Mouse (Mus musculus) MEL (cell line): ENCODE results near the gene Naa80. TPM values are rescaled to one million over a fixed set of nuclear protein-coding genes. Genes with fewer than 3 reads are reported as not detected.

Source experiments
- DNase-seq: peaks from one replicate; pipeline ENCODE4 v3.0.0; 2011; ENCODE audit warnings: low read depth, low spot score
- H3K27ac ChIP-seq: 2 replicates; pipeline ENCODE4 v1.5.1; 2012; ENCODE audit warnings: low read depth, mild to moderate bottlenecking, control low read depth, low read length, moderate library complexity; ENCODE audit not compliant: control insufficient read depth
- H3K27me3 ChIP-seq, 2 experiments: fragments of 150-350 bp in 1 of 2; sonication (generic) in 1 of 2; 2 replicates each; pipeline ENCODE4 v1.6.1; 2012; ENCODE audit warnings: low read length in 2 of 2, mild to moderate bottlenecking in 2 of 2, improper control_type of control experiment in 1 of 2, moderate library complexity in 1 of 2; ENCODE audit not compliant: insufficient read depth in 2 of 2, control insufficient read depth in 1 of 2
- H3K36me3 ChIP-seq, 2 experiments: 2 replicates each; pipeline ENCODE4 v1.6.1; 2012 to 2014; ENCODE audit warnings: low read length in 2 of 2, improper control_type of control experiment in 1 of 2, inconsistent platforms in 1 of 2, mild to moderate bottlenecking in 1 of 2; ENCODE audit not compliant: insufficient read depth in 2 of 2, control insufficient read depth in 1 of 2
- H3K4me1 ChIP-seq, 2 experiments: fragments of 150-350 bp in 1 of 2; sonication (generic) in 1 of 2; 2 replicates each; pipeline ENCODE4 v1.6.1; 2012; ENCODE audit warnings: low read length in 2 of 2, improper control_type of control experiment in 1 of 2, mild to moderate bottlenecking in 1 of 2; ENCODE audit not compliant: insufficient read depth in 2 of 2, control insufficient read depth in 1 of 2
- H3K4me3 ChIP-seq, 2 experiments: fragments of 150-350 bp in 1 of 2; sonication (generic) in 1 of 2; 2 replicates each; pipeline ENCODE4 v1.5.1; 2012; ENCODE audit warnings: low read depth in 2 of 2, low read length in 2 of 2, mild to moderate bottlenecking in 2 of 2, moderate library complexity in 2 of 2, control low read depth in 1 of 2, improper control_type of control experiment in 1 of 2; ENCODE audit not compliant: control insufficient read depth in 1 of 2, insufficient read depth in 1 of 2
- H3K79me2 ChIP-seq: 2 replicates; pipeline ENCODE4 v1.6.1; 2012; ENCODE audit warnings: mild to moderate bottlenecking, low read length, moderate library complexity; ENCODE audit not compliant: control insufficient read depth, poor library complexity, insufficient read depth
- H3K9ac ChIP-seq: 2 replicates; pipeline ENCODE4 v1.6.1; 2012; ENCODE audit warnings: low read depth, mild to moderate bottlenecking, control low read depth, low read length, moderate library complexity; ENCODE audit not compliant: control insufficient read depth, poor library complexity, severe bottlenecking
- H3K9me3 ChIP-seq: fragments of 150-350 bp; sonication (generic); replicated peaks from 2 replicates; pipeline ENCODE4 v1.6.1; 2012; ENCODE audit warnings: mild to moderate bottlenecking, low read length, improper control_type of control experiment, moderate library complexity; ENCODE audit not compliant: insufficient read depth
- BHLHE40 ChIP-seq: IDR thresholded peaks from 2 replicates; pipeline ENCODE4 v1.6.1; 2012; ENCODE audit warnings: low read depth, mild to moderate bottlenecking, inconsistent platforms, low read length, improper control_type of control experiment, borderline replicate concordance
- CHD1 ChIP-seq: IDR thresholded peaks from 2 replicates; pipeline ENCODE4 v1.6.1; 2012; ENCODE audit warnings: low read depth, mild to moderate bottlenecking, inconsistent platforms, low read length, improper control_type of control experiment
- CTCF ChIP-seq, 3 experiments: IDR thresholded peaks in 2 of 3; conservative IDR thresholded peaks in 1 of 3; 2 replicates each; pipeline ENCODE4 v1.5.1; 2011 to 2012; ENCODE audit warnings: low read length in 3 of 3, low read depth in 2 of 3, mild to moderate bottlenecking in 2 of 3, improper control_type of control experiment in 1 of 3, inconsistent platforms in 1 of 3, mixed read lengths in 1 of 3, moderate library complexity in 1 of 3; ENCODE audit not compliant: control insufficient read depth in 1 of 3, insufficient read depth in 1 of 3, poor library complexity in 1 of 3, severe bottlenecking in 1 of 3
- ETS1 ChIP-seq: IDR thresholded peaks from 2 replicates; pipeline ENCODE4 v1.6.1; 2012; ENCODE audit warnings: low read depth, mild to moderate bottlenecking, inconsistent platforms, low read length, improper control_type of control experiment, moderate library complexity
- GATA1 ChIP-seq: IDR thresholded peaks from 2 replicates; pipeline ENCODE4 v1.6.1; 2011; ENCODE audit warnings: low read depth, low read length, improper control_type of control experiment
- HCFC1 ChIP-seq: IDR thresholded peaks from 2 replicates; pipeline ENCODE4 v1.6.1; 2012; ENCODE audit warnings: low read depth, mild to moderate bottlenecking, inconsistent platforms, low read length, improper control_type of control experiment, moderate library complexity
- JUND ChIP-seq: IDR thresholded peaks from 2 replicates; pipeline ENCODE4 v1.6.1; 2011; ENCODE audit warnings: low read depth, mild to moderate bottlenecking, improper control_type of control experiment, low read length
- MXI1 ChIP-seq: IDR thresholded peaks from 2 replicates; pipeline ENCODE4 v1.6.1; 2011; ENCODE audit warnings: mild to moderate bottlenecking, low read depth, low read length, improper control_type of control experiment
- MYB ChIP-seq: IDR thresholded peaks from 2 replicates; pipeline ENCODE4 v1.6.1; 2011; ENCODE audit warnings: mild to moderate bottlenecking, low read depth, low read length, improper control_type of control experiment
- NRF1 ChIP-seq: IDR thresholded peaks from 2 replicates; pipeline ENCODE4 v1.6.1; 2014; ENCODE audit warnings: low read depth, mild to moderate bottlenecking, inconsistent platforms, low read length, improper control_type of control experiment, moderate library complexity; ENCODE audit not compliant: poor library complexity, insufficient read depth, severe bottlenecking
- POLR2A ChIP-seq, 2 experiments: IDR thresholded peaks; 2 replicates each; pipeline ENCODE4 v1.6.1; 2011 to 2012; ENCODE audit warnings: low read length in 2 of 2, mild to moderate bottlenecking in 2 of 2, control low read depth in 1 of 2, improper control_type of control experiment in 1 of 2, low read depth in 1 of 2, moderate library complexity in 1 of 2; ENCODE audit not compliant: control insufficient read depth in 1 of 2, insufficient read depth in 1 of 2, poor library complexity in 1 of 2
- POLR2AphosphoS5 ChIP-seq: IDR thresholded peaks from 2 replicates; pipeline ENCODE4 v1.6.1; 2012; ENCODE audit warnings: low read depth, borderline replicate concordance, mild to moderate bottlenecking, inconsistent platforms, low read length, moderate library complexity, mixed read lengths
- SIN3A ChIP-seq: IDR thresholded peaks from 2 replicates; pipeline ENCODE4 v1.6.1; 2012; ENCODE audit warnings: low read length, improper control_type of control experiment, inconsistent platforms
- TAL1 ChIP-seq: IDR thresholded peaks from 2 replicates; pipeline ENCODE4 v1.6.1; 2012; ENCODE audit warnings: mild to moderate bottlenecking, inconsistent platforms, low read length, moderate library complexity, mixed read lengths
- TCF12 ChIP-seq: IDR thresholded peaks from 2 replicates; pipeline ENCODE4 v1.6.1; 2014; ENCODE audit warnings: low read depth, mild to moderate bottlenecking, inconsistent platforms, low read length, improper control_type of control experiment, moderate library complexity
- USF1 ChIP-seq: IDR thresholded peaks from 2 replicates; pipeline ENCODE4 v1.6.1; 2014; ENCODE audit warnings: low read depth, mild to moderate bottlenecking, inconsistent platforms, low read length, improper control_type of control experiment, moderate library complexity
- polyA plus RNA-seq, 2 experiments: library from polyadenylated mRNA; stranded (reverse) in 1 of 2; unstranded in 1 of 2; fragments of >175 nt in 1 of 2; fragments of >200 nt in 1 of 2; gene quantifications; 2 replicates each; pipeline versions ENCODE4 v1.2.1 to v1.2.4; 2012; ENCODE audit warnings: low replicate concordance in 2 of 2, low read depth in 1 of 2; ENCODE audit not compliant: insufficient read length in 2 of 2, insufficient read depth in 1 of 2, missing spikeins in 1 of 2
- total RNA-seq: library from RNA; depleted of rRNA; stranded (reverse); fragments of 300-350 nt; gene quantifications from 2 replicates; pipeline ENCODE4 v1.2.3, GENCODE M21; 2012

Naa80 gene
- total and polyA plus RNA-seq, 3 experiments, result 14.3 to 74.0 TPM; not detected in 1

- DNase-seq, result no peak
- Histone ChIP-seq H3K9ac (no peak overlapping the region), H3K27me3 (no peaks in the 10 kb centered on the region), H3K4me1 (peaks cover 0 to 18% of the 10 kb centered on the region in 2 experiments; a peak in 2 of 4 replicates), H3K36me3 (peaks cover 0 to 6% of the 10 kb centered on the region in 2 experiments; a peak in 2 of 4 replicates), H3K4me3 (no peak overlapping the region), H3K27ac (no peak overlapping the region), H3K79me2 (no peaks in the 10 kb centered on the region; the same call in 1 of the 2 replicates), H3K9me3 (no peaks in the 10 kb centered on the region)
- TF ChIP-seq POLR2A (IDR thresholded peaks at IDR 0.05; ENCODE audit: control insufficient read depth in 1 of 2, insufficient read depth in 1 of 2, low read depth in 1 of 2, low read length in 2 of 2, poor library complexity in 1 of 2), result no peak
- TF ChIP-seq MXI1, result no peak
- no peak for TF ChIP-seq CHD1
- no peak for TF ChIP-seq USF1
- no peak for TF ChIP-seq NRF1
- no peak for TF ChIP-seq MYB
- TF ChIP-seq TAL1, result no peak
- no peak for TF ChIP-seq ETS1
- TF ChIP-seq POLR2AphosphoS5, result no peak
- TF ChIP-seq SIN3A, result no peak
Measured at GRCm38 (mm10) chr9:107599842-107600241, 21.2 kb downstream of the Naa80 start.

GRCm38 (mm10) chr9:107600745-107601144 lies 22.1 kb downstream of the Naa80 start:
- H3K9me3 ChIP-seq, result no peaks in the 10 kb centered on the region
- H3K4me3 ChIP-seq, result no peak overlapping the region
- peaks cover 0 to 6% of the 10 kb centered on the region in 2 experiments; a peak in 2 of 4 replicates for H3K36me3 ChIP-seq
- no peaks in the 10 kb centered on the region; the same call in 1 of the 2 replicates for H3K79me2 ChIP-seq
- TF ChIP-seq JUND, result no peak
- no peak for TF ChIP-seq BHLHE40
- no peak for TF ChIP-seq MXI1
- TF ChIP-seq GATA1, result no peak
- TF ChIP-seq HCFC1, result no peak
- TF ChIP-seq SIN3A, result no peak
- no peak for TF ChIP-seq TCF12
- TF ChIP-seq CTCF (IDR thresholded peaks at IDR 0.05 in 2 of 3, conservative IDR thresholded peaks at IDR 0.05 in 1 of 3; ENCODE audit: control insufficient read depth in 1 of 3, insufficient read depth in 1 of 3, low read depth in 2 of 3, low read length in 3 of 3, poor library complexity in 1 of 3, severe bottlenecking in 1 of 3), result peak; percentile 41 to 56 (median 41)
- no peaks in the 10 kb centered on the region for H3K27me3 ChIP-seq
- no peak overlapping the region for H3K9ac ChIP-seq
- H3K4me1 ChIP-seq, result peaks cover 0 to 18% of the 10 kb centered on the region in 2 experiments; a peak in 2 of 4 replicates
- no peak overlapping the region for H3K27ac ChIP-seq
- no peak for DNase-seq
